Mouse (Mus musculus) liver, adult 2 months (tissue): ENCODE data around the gene Hhex. TPM values are rescaled to one million over a fixed set of nuclear protein-coding genes. Genes with fewer than 3 reads are reported as not detected.
A peak's percentile ranks its signal among the peaks of the same experiment; 100 is the strongest.

Source experiments
- DNase-seq: peaks from one replicate; pipeline ENCODE4 v3.0.0-alpha.2; 2011; ENCODE audit warnings: low read depth, low spot score; ENCODE audit errors: extremely low read depth
- H3K27ac ChIP-seq: fragments of 200-500 bp; replicated peaks from 2 replicates; pipeline ENCODE4 v1.5.1; 2012; ENCODE audit warnings: low read depth, mild to moderate bottlenecking, control low read depth, inconsistent platforms, low read length; ENCODE audit not compliant: insufficient read depth
- H3K27me3 ChIP-seq: fragments of 200-500 bp; 2 replicates; pipeline ENCODE4 v1.6.1; 2012; ENCODE audit warnings: mild to moderate bottlenecking, moderate library complexity, low read length, inconsistent platforms; ENCODE audit not compliant: control insufficient read depth, insufficient read depth
- H3K36me3 ChIP-seq: fragments of 200-500 bp; 2 replicates; pipeline ENCODE4 v1.6.1; 2012; ENCODE audit warnings: low read length, inconsistent platforms; ENCODE audit not compliant: control insufficient read depth, insufficient read depth
- H3K4me1 ChIP-seq: fragments of 200-500 bp; 2 replicates; pipeline ENCODE4 v1.6.1; 2011; ENCODE audit warnings: low read length; ENCODE audit not compliant: control insufficient read depth, insufficient read depth
- H3K4me3 ChIP-seq: fragments of 200-500 bp; 2 replicates; pipeline ENCODE4 v1.5.1; 2011; ENCODE audit warnings: low read depth, mild to moderate bottlenecking, control low read depth, low read length, moderate library complexity; ENCODE audit not compliant: insufficient read depth
- H3K79me2 ChIP-seq: fragments of 200-500 bp; 2 replicates; pipeline ENCODE4 v1.6.1; 2012; ENCODE audit warnings: inconsistent platforms, mild to moderate bottlenecking, low read length, moderate library complexity; ENCODE audit not compliant: control insufficient read depth, insufficient read depth
- H3K9ac ChIP-seq: fragments of 200-500 bp; 2 replicates; pipeline ENCODE4 v1.6.1; 2012; ENCODE audit warnings: low read depth, mild to moderate bottlenecking, control low read depth, inconsistent platforms, low read length
- CTCF ChIP-seq: fragments of 200-500 bp; IDR thresholded peaks from 2 replicates; pipeline ENCODE4 v1.5.1; 2011; ENCODE audit warnings: low read depth, low read length, control low read depth
- POLR2A ChIP-seq: fragments of 200-500 bp; IDR thresholded peaks from 2 replicates; pipeline ENCODE4 v1.6.1; 2011; ENCODE audit warnings: low read length, control low read depth; ENCODE audit not compliant: insufficient read depth; ENCODE audit errors: extremely low read depth
- WGBS: fragments of 180-500 bp; shearing (Covaris S2); methylation state at CpG from one replicate; pipeline ENCODE4 v1.1.7; 2018; 5-methylcytosine and 5-hydroxymethylcytosine counted together
- polyA plus RNA-seq: library from polyadenylated mRNA; depleted of rRNA; stranded (reverse); fragments of >200 nt; gene quantifications from 2 replicates; pipeline ENCODE4 v1.2.3, GENCODE M21; 2012
- total RNA-seq: library from RNA; depleted of rRNA; stranded (reverse); fragments of >200 nt; gene quantifications from 2 replicates; pipeline ENCODE4 v1.2.3, GENCODE M21; 2014

Hhex gene
- total and polyA plus RNA-seq, 2 experiments: 15.9 to 107 TPM

DNA sequence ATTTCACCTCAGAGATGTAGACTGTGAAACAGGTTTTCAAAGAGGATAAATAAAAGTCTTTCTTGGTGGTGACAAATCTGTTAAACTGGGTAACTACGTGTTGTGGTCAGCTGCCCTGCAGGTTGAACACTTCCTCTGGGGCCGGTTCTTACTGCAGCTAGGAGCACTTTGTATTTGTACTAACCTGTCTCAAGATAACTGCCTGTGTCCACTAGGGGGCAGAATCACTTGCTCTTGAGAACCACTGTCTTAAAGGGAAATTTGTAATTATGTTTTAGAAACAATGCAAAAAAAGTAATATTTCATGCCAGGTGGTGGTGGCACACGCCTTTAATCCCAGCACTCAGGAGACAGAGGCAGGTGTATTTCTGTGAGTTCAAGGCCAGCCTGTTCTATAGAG is 15.0 kb upstream of the Hhex start:
- TF ChIP-seq CTCF (no peak; the same call in 1 of the 2 replicates), POLR2A (no peak)
- DNase-seq: peak; percentile 79
- 22% methylated on average over 3 of the region's 3 CpGs for WGBS
- Histone ChIP-seq H3K27me3 (no peaks in the 10 kb centered on the region), H3K4me3 (no peak overlapping the region), H3K36me3 (no peaks in the 10 kb centered on the region), H3K27ac (no peak overlapping the region), H3K9ac (no peak overlapping the region), H3K79me2 (no peaks in the 10 kb centered on the region), H3K4me1 (no peaks in the 10 kb centered on the region)

DNA sequence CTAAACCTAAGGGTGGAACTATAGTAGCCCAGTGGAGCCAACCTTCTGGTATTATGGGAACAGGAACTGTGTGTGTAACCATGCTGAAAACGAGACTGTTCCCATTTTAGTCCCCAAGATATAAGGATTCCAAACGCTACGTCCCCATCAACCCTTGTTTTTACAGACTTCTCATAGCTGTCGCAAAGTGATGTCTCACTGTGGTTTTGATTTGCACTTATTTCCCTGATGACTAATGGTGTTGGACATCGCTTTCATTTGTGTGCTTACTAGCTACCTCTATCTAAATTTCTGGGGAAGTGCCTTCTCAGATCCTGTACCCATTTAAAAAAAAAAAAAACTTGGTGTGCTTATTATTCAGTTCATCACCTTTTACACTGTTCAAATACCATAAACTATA is 6.0 kb upstream of the Hhex start:
- H3K27me3 ChIP-seq: no peaks in the 10 kb centered on the region
- no peak overlapping the region for H3K9ac ChIP-seq
- 86% methylated on average over 5 of the region's 5 CpGs for WGBS
- no peak overlapping the region for H3K27ac ChIP-seq
- no peak for DNase-seq
- H3K4me1 ChIP-seq: peaks cover 6% of the 10 kb centered on the region
- no peaks in the 10 kb centered on the region for H3K79me2 ChIP-seq
- TF ChIP-seq CTCF (no peak), POLR2A (no peak)
- H3K36me3 ChIP-seq: no peaks in the 10 kb centered on the region
- no peak overlapping the region for H3K4me3 ChIP-seq

DNA sequence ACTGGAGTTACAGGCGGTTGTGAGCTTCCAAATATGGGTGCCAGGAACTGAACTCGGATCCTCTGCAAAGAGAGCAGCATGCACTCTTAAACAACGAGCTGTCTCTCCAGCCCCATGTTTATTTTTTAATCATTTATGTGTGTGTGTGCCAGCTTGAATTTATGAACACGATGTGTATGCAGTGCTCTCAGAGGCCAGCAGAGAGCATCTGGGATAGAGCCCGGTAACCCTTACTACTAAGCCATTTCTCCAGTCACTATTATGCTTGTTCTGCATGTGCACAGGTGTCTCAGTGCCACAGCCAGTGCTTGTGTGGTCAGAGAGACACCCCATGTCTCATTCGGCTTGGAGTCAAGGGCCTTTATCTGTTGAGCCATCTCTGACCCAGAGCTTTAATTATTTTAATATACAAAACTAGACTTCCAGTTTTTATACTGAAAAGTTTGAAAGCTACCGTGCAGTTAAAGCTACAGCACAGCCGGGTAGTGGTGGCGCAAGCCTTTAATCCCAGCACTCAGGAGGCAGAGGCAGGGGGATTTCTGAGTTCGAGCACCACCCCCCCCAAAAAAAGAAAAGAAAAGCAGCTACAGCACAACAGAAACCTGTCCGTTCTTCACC is 3.4 kb upstream of the Hhex start:
- DNase-seq: no peak
- H3K36me3 ChIP-seq: 0 out of 2 replicates have a peak, but pooled peaks cover 3% of the 10 kb centered on the region
- no peak overlapping the region for H3K27ac ChIP-seq
- no peaks in the 10 kb centered on the region for H3K27me3 ChIP-seq
- TF ChIP-seq POLR2A (no peak), CTCF (no peak)
- 88% methylated on average over 11 of the region's 11 CpGs for WGBS
- H3K79me2 ChIP-seq: peaks cover 7% of the 10 kb centered on the region
- H3K4me1 ChIP-seq: peaks cover 6% of the 10 kb centered on the region
- no peak overlapping the region for H3K4me3 ChIP-seq
- no peak overlapping the region for H3K9ac ChIP-seq

DNA sequence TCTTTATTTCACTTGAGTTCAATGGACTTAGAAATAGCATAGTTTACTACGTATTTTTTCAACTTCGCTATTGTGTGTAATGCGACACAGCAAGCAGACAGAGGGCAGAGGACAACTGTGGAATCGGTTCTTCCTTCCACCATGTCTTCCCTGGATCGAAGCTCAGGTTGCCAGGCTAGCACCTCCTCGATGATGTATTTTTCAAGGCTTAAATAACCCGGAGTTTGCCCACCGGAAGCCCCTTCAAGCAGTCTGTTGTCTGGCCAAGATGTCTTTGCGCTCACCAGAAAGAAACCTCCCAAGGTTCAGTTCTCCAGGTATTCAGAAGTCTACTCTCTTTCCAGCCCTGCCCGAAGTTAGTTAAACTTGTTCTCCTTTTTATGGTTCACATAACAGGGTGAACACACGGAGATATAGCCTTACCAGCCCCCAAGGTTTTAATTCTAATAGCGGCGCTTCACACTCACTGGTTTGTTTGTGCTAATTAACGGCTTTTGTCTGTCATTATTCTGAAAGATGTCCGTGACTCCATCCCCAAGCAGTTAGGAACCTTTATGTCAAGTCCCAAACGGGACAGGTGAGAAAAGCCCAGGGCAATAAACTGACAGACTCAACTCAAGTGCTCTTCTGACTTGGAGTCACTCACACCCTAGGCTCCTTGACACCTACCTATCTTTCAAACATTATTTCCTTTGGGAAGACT is 1.6 kb upstream of the Hhex start:
- H3K4me1 ChIP-seq: peaks cover 6% of the 10 kb centered on the region
- WGBS: 35% methylated on average over 16 of the region's 16 CpGs
- peak overlapping the region; percentile 90 for H3K4me3 ChIP-seq
- TF ChIP-seq CTCF: no peak
- TF ChIP-seq POLR2A: no peak
- H3K79me2 ChIP-seq: peaks cover 7% of the 10 kb centered on the region
- H3K9ac ChIP-seq: peak overlapping the region; percentile 61; the same call in 1 of the 2 replicates
- H3K27ac ChIP-seq: peak overlapping the region; percentile 86; the same call in 1 of the 2 replicates
- no peaks in the 10 kb centered on the region for H3K27me3 ChIP-seq
- no peak for DNase-seq
- peaks cover 16% of the 10 kb centered on the region for H3K36me3 ChIP-seq

DNA sequence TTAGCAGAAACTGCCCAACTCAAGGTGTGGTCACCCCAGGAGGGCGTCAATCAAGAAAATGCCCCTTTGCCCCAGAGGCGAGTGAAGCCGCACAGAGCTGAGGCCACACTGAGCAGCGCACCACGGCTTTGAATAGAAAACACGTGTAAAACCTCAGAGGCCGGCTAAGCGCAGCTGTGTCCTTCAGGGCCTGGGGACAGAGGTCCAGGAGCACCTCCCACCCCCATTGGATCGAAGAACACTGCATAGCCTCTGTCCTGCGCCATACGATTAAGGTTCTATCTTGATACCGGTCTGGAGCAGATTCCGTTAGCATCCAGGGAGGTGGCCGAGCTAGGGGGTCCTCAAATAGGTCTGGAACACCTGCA is 731 bp upstream of the Hhex start:
- H3K36me3 ChIP-seq: peaks cover 17% of the 10 kb centered on the region
- TF ChIP-seq POLR2A: no peak
- TF ChIP-seq CTCF: no peak
- H3K27ac ChIP-seq: peak overlapping the region; percentile 86
- peaks cover 7% of the 10 kb centered on the region for H3K79me2 ChIP-seq
- peak overlapping the region; percentile 84 for H3K9ac ChIP-seq
- peak; percentile 84 for DNase-seq
- H3K4me3 ChIP-seq: peak overlapping the region; percentile 90
- WGBS: 3% methylated on average over 14 of the region's 14 CpGs
- H3K4me1 ChIP-seq: peaks cover 8% of the 10 kb centered on the region
- no peaks in the 10 kb centered on the region for H3K27me3 ChIP-seq
